Mouse (Mus musculus): ENCODE data around the gene 1700019N19Rik. TPM values are rescaled to one million over a fixed set of nuclear protein-coding genes. Genes with fewer than 3 reads are reported as not detected.

1700019N19Rik gene
- total RNA-seq, 1 experiment, result 0.27 TPM

DNA sequence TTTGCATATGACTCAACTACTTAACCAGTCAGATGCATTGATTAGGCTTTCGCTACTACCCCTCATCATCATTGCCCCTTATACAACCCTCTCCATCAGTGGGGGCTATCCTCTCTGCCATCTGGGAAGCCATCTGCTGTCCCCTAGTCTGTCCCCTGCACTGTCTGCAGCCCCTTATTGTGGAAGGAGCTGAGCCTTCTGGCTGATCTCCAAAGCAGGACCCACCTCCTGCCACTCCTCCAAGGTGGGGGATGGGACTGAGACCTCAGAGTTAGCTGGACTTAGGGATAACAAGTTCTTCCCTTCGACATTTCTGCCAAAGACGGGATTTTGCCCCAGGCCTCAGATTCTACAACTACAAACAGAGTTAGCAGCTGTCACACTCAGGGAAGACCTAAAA is 45.1 kb upstream of the 1700019N19Rik start:
- Histone ChIP-seq H3K27ac (ENCODE audit: insufficient read depth, low read depth, low read length, poor library complexity, severe bottlenecking) (no peak overlapping the region), H3K4me1 (ENCODE audit: control insufficient read depth in 2 of 2, insufficient read depth in 2 of 2, low read length in 2 of 2, poor library complexity in 1 of 2) (no peaks in the 10 kb centered on the region; a peak in 1 of 4 replicates), H3K9me3 (ENCODE audit: control insufficient read depth, insufficient read depth, low read depth, low read length) (no peaks in the 10 kb centered on the region), H3K4me3 (ENCODE audit: insufficient read depth in 1 of 2, low read depth in 1 of 2, low read length in 2 of 2, poor library complexity in 1 of 2, severe bottlenecking in 1 of 2) (no peak overlapping the region), H3K36me3 (ENCODE audit: control insufficient read depth, insufficient read depth, low read length, poor library complexity, severe bottlenecking) (no peaks in the 10 kb centered on the region), H3K9ac (ENCODE audit: insufficient read depth, low read depth, low read length, poor library complexity, severe bottlenecking) (no peak overlapping the region)
- no peak for DNase-seq (ENCODE audit: low read depth, low spot score)
- TF ChIP-seq HCFC1 (IDR thresholded peaks at IDR 0.05; ENCODE audit: borderline replicate concordance, insufficient read depth, low read length) (no peak), ZNF384 (IDR thresholded peaks at IDR 0.05; ENCODE audit: low read depth, low read length) (no peak), ZC3H11A (IDR thresholded peaks at IDR 0.05; ENCODE audit: borderline replicate concordance, low read depth, low read length) (no peak), MAFK (IDR thresholded peaks at IDR 0.05; ENCODE audit: insufficient read depth, low read depth, low read length) (no peak), CHD2 (IDR thresholded peaks at IDR 0.05; ENCODE audit: low read depth, low read length) (no peak)
- in situ Hi-C loops (cut with MboI; ENCODE audit: low sequenced_read_pairs in 2 of 2, unreplicated experiment in 2 of 2), result no loop called here

- no peak overlapping the region for H3K4me3 ChIP-seq (ENCODE audit: insufficient read depth in 1 of 2, low read depth in 1 of 2, low read length in 2 of 2, poor library complexity in 1 of 2, severe bottlenecking in 1 of 2)
- in situ Hi-C loops (cut with MboI; ENCODE audit: low sequenced_read_pairs in 2 of 2, unreplicated experiment in 2 of 2), result no loop called here
- no peak overlapping the region for H3K27ac ChIP-seq (ENCODE audit: insufficient read depth, low read depth, low read length, poor library complexity, severe bottlenecking)
- no peaks in the 10 kb centered on the region; a peak in 1 of 4 replicates for H3K4me1 ChIP-seq (ENCODE audit: control insufficient read depth in 2 of 2, insufficient read depth in 2 of 2, low read length in 2 of 2, poor library complexity in 1 of 2)
- TF ChIP-seq CHD2 (IDR thresholded peaks at IDR 0.05; ENCODE audit: low read depth, low read length) (no peak), ZC3H11A (IDR thresholded peaks at IDR 0.05; ENCODE audit: borderline replicate concordance, low read depth, low read length) (no peak), MAFK (IDR thresholded peaks at IDR 0.05; ENCODE audit: insufficient read depth, low read depth, low read length) (no peak), ZNF384 (IDR thresholded peaks at IDR 0.05; ENCODE audit: low read depth, low read length) (no peak), HCFC1 (IDR thresholded peaks at IDR 0.05; ENCODE audit: borderline replicate concordance, insufficient read depth, low read length) (no peak)
- no peaks in the 10 kb centered on the region for H3K36me3 ChIP-seq (ENCODE audit: control insufficient read depth, insufficient read depth, low read length, poor library complexity, severe bottlenecking)
- no peaks in the 10 kb centered on the region for H3K9me3 ChIP-seq (ENCODE audit: control insufficient read depth, insufficient read depth, low read depth, low read length)
- DNase-seq (ENCODE audit: low read depth, low spot score), result no peak
- no peak overlapping the region for H3K9ac ChIP-seq (ENCODE audit: insufficient read depth, low read depth, low read length, poor library complexity, severe bottlenecking)
Measured at GRCm38 (mm10) chr19:58838706-58839105, 44.4 kb upstream of the 1700019N19Rik start.

GRCm38 (mm10) chr19:58833639-58834180 is 39.4 kb upstream of the 1700019N19Rik start:
- in situ Hi-C loops (cut with MboI; ENCODE audit: low sequenced_read_pairs in 2 of 2, unreplicated experiment in 2 of 2), result no loop called here
- Histone ChIP-seq H3K9me3 (ENCODE audit: control insufficient read depth, insufficient read depth, low read depth, low read length) (no peaks in the 10 kb centered on the region), H3K36me3 (ENCODE audit: control insufficient read depth, insufficient read depth, low read length, poor library complexity, severe bottlenecking) (no peaks in the 10 kb centered on the region), H3K27ac (ENCODE audit: insufficient read depth, low read depth, low read length, poor library complexity, severe bottlenecking) (no peak overlapping the region), H3K4me1 (ENCODE audit: control insufficient read depth in 2 of 2, insufficient read depth in 2 of 2, low read length in 2 of 2, poor library complexity in 1 of 2) (no peaks in the 10 kb centered on the region), H3K4me3 (ENCODE audit: insufficient read depth in 1 of 2, low read depth in 1 of 2, low read length in 2 of 2, poor library complexity in 1 of 2, severe bottlenecking in 1 of 2) (no peak overlapping the region), H3K9ac (ENCODE audit: insufficient read depth, low read depth, low read length, poor library complexity, severe bottlenecking) (no peak overlapping the region)
- no peak for TF ChIP-seq HCFC1 (IDR thresholded peaks at IDR 0.05; ENCODE audit: borderline replicate concordance, insufficient read depth, low read length)
- no peak for TF ChIP-seq ZNF384 (IDR thresholded peaks at IDR 0.05; ENCODE audit: low read depth, low read length)
- TF ChIP-seq CHD2 (IDR thresholded peaks at IDR 0.05; ENCODE audit: low read depth, low read length), result no peak
- no peak for DNase-seq (ENCODE audit: low read depth, low spot score)

DNA sequence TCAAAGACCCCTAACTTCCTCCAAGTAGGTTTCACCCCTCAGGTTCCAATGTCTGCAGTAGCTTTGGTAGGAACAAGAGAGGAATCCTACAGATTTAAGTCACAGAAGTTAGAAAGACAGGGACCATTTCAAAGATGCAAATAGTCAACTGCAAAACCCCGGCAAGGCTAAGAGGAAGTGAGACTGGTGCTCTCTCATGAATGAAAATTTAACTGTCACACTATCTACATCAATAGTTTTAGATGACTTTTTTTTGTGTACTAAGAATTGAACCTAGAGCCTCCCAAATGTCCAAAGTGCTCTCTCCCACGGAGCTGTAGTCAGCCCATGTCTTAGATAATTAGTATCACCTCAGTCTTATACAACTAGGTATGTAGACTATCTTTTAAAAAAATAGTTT is 38.7 kb upstream of the 1700019N19Rik start:
- no peak for TF ChIP-seq HCFC1 (IDR thresholded peaks at IDR 0.05; ENCODE audit: borderline replicate concordance, insufficient read depth, low read length)
- TF ChIP-seq CHD2 (IDR thresholded peaks at IDR 0.05; ENCODE audit: low read depth, low read length), result no peak
- TF ChIP-seq ZC3H11A (IDR thresholded peaks at IDR 0.05; ENCODE audit: borderline replicate concordance, low read depth, low read length), result no peak
- TF ChIP-seq MAFK (IDR thresholded peaks at IDR 0.05; ENCODE audit: insufficient read depth, low read depth, low read length), result no peak
- no peak for TF ChIP-seq ZNF384 (IDR thresholded peaks at IDR 0.05; ENCODE audit: low read depth, low read length)
- no peaks in the 10 kb centered on the region for H3K4me1 ChIP-seq (ENCODE audit: control insufficient read depth in 2 of 2, insufficient read depth in 2 of 2, low read length in 2 of 2, poor library complexity in 1 of 2)
- no peak overlapping the region for H3K27ac ChIP-seq (ENCODE audit: insufficient read depth, low read depth, low read length, poor library complexity, severe bottlenecking)
- DNase-seq (ENCODE audit: low read depth, low spot score), result no peak
- H3K36me3 ChIP-seq (ENCODE audit: control insufficient read depth, insufficient read depth, low read length, poor library complexity, severe bottlenecking), result no peaks in the 10 kb centered on the region
- H3K9me3 ChIP-seq (ENCODE audit: control insufficient read depth, insufficient read depth, low read depth, low read length), result no peaks in the 10 kb centered on the region
- H3K4me3 ChIP-seq (ENCODE audit: insufficient read depth in 1 of 2, low read depth in 1 of 2, low read length in 2 of 2, poor library complexity in 1 of 2, severe bottlenecking in 1 of 2), result no peak overlapping the region
- in situ Hi-C loops (cut with MboI; ENCODE audit: low sequenced_read_pairs in 2 of 2, unreplicated experiment in 2 of 2), result no loop called here
- no peak overlapping the region for H3K9ac ChIP-seq (ENCODE audit: insufficient read depth, low read depth, low read length, poor library complexity, severe bottlenecking)

Measured in ES-E14 (cell line).